Mouse (Mus musculus): Measurements from ENCODE around the gene Nudt3. TPM values are rescaled to one million over a fixed set of nuclear protein-coding genes. Genes with fewer than 3 reads are reported as not detected.

Gene Nudt3
- total and polyA plus RNA-seq, 3 experiments, result 54.4 to 69.2 (median 58.3) TPM

- no peak for DNase-seq (ENCODE audit: extremely low read depth)
- Histone ChIP-seq H3K9me3 (replicated peaks; ENCODE audit: low read length) (no peaks in the 10 kb centered on the region), H3K27ac (ENCODE audit: insufficient read depth, low read depth) (no peak overlapping the region), H3K27me3 (replicated peaks) (no peaks in the 10 kb centered on the region), H3K4me1 (ENCODE audit: control insufficient read depth in 1 of 2, insufficient read depth in 2 of 2) (peaks cover 0 to 32% of the 10 kb centered on the region in 2 experiments; a peak in 2 of 4 replicates), H3K4me3 (replicated peaks in 1 of 3; ENCODE audit: low read depth in 2 of 3, low read length in 2 of 3, poor library complexity in 1 of 3) (no peak overlapping the region), H3K36me3 (replicated peaks in 1 of 2; ENCODE audit: control insufficient read depth in 1 of 2, insufficient read depth in 1 of 2, low read length in 1 of 2) (peaks cover 9 to 37% of the 10 kb centered on the region in 2 experiments), H3K79me2 (replicated peaks; ENCODE audit: control insufficient read depth, extremely low read depth, insufficient read depth, poor library complexity, severe bottlenecking) (peaks cover 13% of the 10 kb centered on the region), H3K4me2 (ENCODE audit: insufficient read depth, low read depth, poor library complexity, severe bottlenecking) (no peak overlapping the region), H3K9ac (ENCODE audit: insufficient read depth, low read depth) (no peak overlapping the region)
- in situ Hi-C loops (cut with MboI; ENCODE audit: low pct_ligation_motif_present, low pct_unique_long_range_greater_than_20kb, low sequenced_read_pairs), result no loop called here
- TF ChIP-seq NRF1 (IDR thresholded peaks at IDR 0.05; ENCODE audit: low read depth, low read length) (no peak), HCFC1 (IDR thresholded peaks at IDR 0.05; ENCODE audit: low read depth, low read length) (no peak), ZMIZ1 (IDR thresholded peaks at IDR 0.05; ENCODE audit: low read depth, low read length) (no peak), RAD21 (IDR thresholded peaks at IDR 0.05; ENCODE audit: low read depth, low read length) (no peak), MAX (IDR thresholded peaks at IDR 0.05; ENCODE audit: low read length) (no peak), KAT2A (IDR thresholded peaks at IDR 0.05; ENCODE audit: insufficient replicate concordance, low read length) (no peak), CTCF (conservative IDR thresholded peaks at IDR 0.05 in 1 of 2, IDR thresholded peaks at IDR 0.05 in 1 of 2; ENCODE audit: low read depth in 2 of 2, low read length in 2 of 2) (no peak), ELF1 (IDR thresholded peaks at IDR 0.05; ENCODE audit: low read depth, low read length) (no peak), JUN (IDR thresholded peaks at IDR 0.05; ENCODE audit: insufficient read depth, low read depth, low read length) (no peak), POLR2AphosphoS2 (IDR thresholded peaks at IDR 0.05; ENCODE audit: low read depth, low read length) (no peak), NELFE (IDR thresholded peaks at IDR 0.05; ENCODE audit: low read depth, low read length) (no peak), MAZ (IDR thresholded peaks at IDR 0.05; ENCODE audit: low read depth, low read length) (no peak), CHD2 (IDR thresholded peaks at IDR 0.05; ENCODE audit: low read length) (no peak), ETS1 (conservative IDR thresholded peaks at IDR 0.05; ENCODE audit: low read depth, low read length) (no peak)
- dilution Hi-C loops (cut with MboI; ENCODE audit: extremely low pct_ligation_motif_present, extremely low pct_unique_long_range_greater_than_20kb, low sequenced_read_pairs), result no loop called here
These were observed 22.4 kb downstream of the Nudt3 start for GRCm38 (mm10) chr17:27600869-27601268.

- no peak for TF ChIP-seq RAD21 (IDR thresholded peaks at IDR 0.05; ENCODE audit: low read depth, low read length)
- Histone ChIP-seq H3K79me2 (replicated peaks; ENCODE audit: control insufficient read depth, extremely low read depth, insufficient read depth, poor library complexity, severe bottlenecking) (peaks cover 13% of the 10 kb centered on the region), H3K36me3 (replicated peaks in 1 of 2; ENCODE audit: control insufficient read depth in 1 of 2, insufficient read depth in 1 of 2, low read length in 1 of 2) (peaks cover 14 to 41% of the 10 kb centered on the region in 2 experiments), H3K4me3 (replicated peaks in 1 of 3; ENCODE audit: low read depth in 2 of 3, low read length in 2 of 3, poor library complexity in 1 of 3) (no peak overlapping the region), H3K9me3 (replicated peaks; ENCODE audit: low read length) (no peaks in the 10 kb centered on the region), H3K4me2 (ENCODE audit: insufficient read depth, low read depth, poor library complexity, severe bottlenecking) (no peak overlapping the region), H3K9ac (ENCODE audit: insufficient read depth, low read depth) (no peak overlapping the region), H3K27ac (ENCODE audit: insufficient read depth, low read depth) (no peak overlapping the region), H3K27me3 (replicated peaks) (no peaks in the 10 kb centered on the region), H3K4me1 (ENCODE audit: control insufficient read depth in 1 of 2, insufficient read depth in 2 of 2) (peaks cover 0 to 32% of the 10 kb centered on the region in 2 experiments; a peak in 2 of 4 replicates)
- in situ Hi-C loops (cut with MboI; ENCODE audit: low pct_ligation_motif_present, low pct_unique_long_range_greater_than_20kb, low sequenced_read_pairs), result no loop called here
- no peak for DNase-seq (ENCODE audit: extremely low read depth)
- dilution Hi-C loops (cut with MboI; ENCODE audit: extremely low pct_ligation_motif_present, extremely low pct_unique_long_range_greater_than_20kb, low sequenced_read_pairs), result no loop called here
These were observed 23.0 kb downstream of the Nudt3 start for GRCm38 (mm10) chr17:27600286-27600685.
